Mouse (Mus musculus): Measurements from ENCODE around the gene Ntm.

Gene Ntm

DNA sequence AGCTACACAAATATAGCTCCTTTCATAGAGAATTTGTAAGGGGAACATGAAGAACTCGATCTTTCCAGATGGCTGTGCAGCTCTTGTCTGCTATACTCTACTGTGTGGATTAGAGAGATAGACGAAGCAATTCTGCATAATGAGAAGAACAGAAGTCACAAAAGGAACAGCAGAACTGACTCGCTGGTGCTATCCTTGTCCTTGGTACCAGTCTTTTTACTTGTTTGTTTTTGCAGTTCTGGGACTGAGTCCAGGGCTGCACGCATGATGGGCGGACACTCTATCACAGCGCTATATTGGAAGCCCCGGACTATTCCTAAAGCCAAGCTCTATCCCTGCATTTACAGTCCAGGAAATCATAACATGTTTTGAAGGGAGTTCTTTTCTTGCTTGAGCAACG is 637.8 kb downstream of the Ntm start:
- peak; percentile 32 to 49 for DNase-seq (ENCODE audit: low spot score in 2 of 2)

DNA sequence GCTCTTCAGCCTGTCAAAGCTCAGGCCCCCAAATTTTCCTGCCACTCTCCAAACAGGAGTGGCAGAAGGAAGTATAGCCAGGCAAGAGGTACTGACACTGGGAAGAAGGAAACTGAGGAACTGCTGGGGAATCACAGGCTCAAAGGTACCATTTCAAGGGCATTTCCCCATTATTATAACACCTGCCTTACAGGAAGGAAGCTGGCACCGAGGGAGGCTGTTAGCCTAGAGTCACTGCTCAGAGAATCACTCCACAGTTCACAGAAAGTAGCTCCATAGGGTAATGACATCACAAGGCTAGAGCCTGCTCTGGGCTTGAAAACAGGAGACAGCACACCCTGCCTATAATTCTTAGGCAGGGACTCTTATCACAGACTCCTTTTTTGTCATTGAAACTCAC is 643.7 kb downstream of the Ntm start:
- no peak for DNase-seq (ENCODE audit: low spot score in 2 of 2)

DNA sequence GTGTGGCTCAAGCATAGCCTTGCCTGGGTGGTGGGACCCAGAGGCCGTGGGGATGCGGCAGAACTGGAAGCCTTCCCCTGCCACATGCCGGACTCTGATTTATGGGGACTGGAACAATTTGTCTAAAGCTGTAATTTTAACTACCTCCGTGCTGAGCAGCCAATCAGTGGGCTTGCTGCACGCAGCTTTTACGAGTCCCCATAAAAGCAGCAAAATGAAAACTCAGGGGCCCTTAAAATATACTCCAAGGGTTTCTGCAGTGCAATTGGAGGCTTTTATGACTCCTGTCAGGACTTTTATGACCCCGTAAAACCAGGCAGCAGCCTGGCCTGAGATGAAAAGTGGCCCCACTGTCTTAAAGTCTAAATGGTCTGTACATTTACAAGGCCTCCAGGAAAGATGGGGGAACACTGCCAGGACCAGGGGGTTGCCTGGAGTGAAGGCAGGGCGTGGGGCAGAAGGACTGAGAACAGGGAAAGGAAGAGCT is 644.2 kb downstream of the Ntm start:
- peak in 1 of 2 experiments; percentile 23 for DNase-seq (ENCODE audit: low spot score in 2 of 2)

GRCm38 (mm10) chr9:29317623-29318022 is 645.3 kb downstream of the Ntm start:
- peak; percentile 30 to 69 for DNase-seq (ENCODE audit: low spot score in 2 of 2)

- peak; percentile 26 to 44 for DNase-seq (ENCODE audit: low spot score in 2 of 2)
Measured at GRCm38 (mm10) chr9:29315842-29316241, 647.1 kb downstream of the Ntm start.

- DNase-seq (ENCODE audit: low spot score in 2 of 2) = no peak
Measured at GRCm38 (mm10) chr9:29306961-29307360, 656.0 kb downstream of the Ntm start.

- no peak for DNase-seq (ENCODE audit: low spot score in 2 of 2)
Measured at GRCm38 (mm10) chr9:29298340-29298739, 664.6 kb downstream of the Ntm start.

DNA sequence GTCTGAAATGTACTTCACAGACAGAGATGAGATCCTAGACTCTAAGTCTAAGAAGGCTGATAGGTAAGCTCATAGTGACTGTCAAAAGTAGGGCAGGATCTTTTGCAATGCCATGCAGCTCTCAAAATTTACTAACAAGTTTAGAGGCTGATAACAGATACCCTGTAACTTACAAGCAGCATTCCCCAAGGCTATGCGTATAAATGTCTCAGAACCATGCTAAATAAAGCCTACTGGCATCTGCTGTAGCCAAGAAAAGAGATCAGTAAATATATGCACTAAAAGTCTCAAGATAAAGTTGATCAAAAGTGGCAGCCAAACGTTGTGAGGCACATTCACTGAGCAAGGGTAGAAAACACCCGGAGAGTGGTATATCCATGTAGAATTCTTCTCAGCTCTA is 666.2 kb downstream of the Ntm start:
- DNase-seq (ENCODE audit: low spot score in 2 of 2) = no peak

DNA sequence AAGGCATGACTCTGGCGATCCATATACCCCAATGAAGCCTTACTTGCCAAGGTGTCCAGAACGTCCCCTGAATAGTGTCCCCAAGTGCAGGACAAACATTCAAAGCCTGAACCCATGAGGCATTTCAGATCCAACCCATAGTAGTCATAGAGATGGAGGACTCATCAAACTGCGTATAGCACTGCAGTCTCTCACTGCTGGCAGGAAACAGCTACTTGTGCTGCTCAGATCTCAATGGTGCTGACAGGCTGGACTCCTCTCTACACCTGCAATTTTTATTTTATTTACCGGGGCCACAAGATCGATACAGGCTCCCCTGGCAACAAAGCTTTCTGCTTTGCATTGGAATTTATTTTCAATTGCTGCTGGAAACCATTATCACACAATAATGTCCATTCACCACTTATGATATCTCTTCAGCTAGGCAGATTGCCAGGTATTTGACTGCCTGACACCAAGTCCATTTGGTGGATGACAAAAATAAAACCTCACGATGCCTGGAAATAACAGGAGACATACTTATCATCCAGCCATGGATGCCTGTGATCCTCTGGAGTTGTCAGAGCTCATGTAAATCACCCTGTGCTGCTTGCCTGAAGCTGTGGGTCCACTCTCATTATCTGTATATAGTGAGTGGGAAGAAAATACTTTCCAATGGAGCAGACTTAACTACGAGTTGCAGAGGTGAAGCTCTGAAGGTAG is 674.8 kb downstream of the Ntm start:
- no peak for DNase-seq (ENCODE audit: low spot score in 2 of 2)

- DNase-seq (ENCODE audit: low spot score in 2 of 2) = no peak
Measured at GRCm38 (mm10) chr9:29285144-29285543, 677.8 kb downstream of the Ntm start.

DNA sequence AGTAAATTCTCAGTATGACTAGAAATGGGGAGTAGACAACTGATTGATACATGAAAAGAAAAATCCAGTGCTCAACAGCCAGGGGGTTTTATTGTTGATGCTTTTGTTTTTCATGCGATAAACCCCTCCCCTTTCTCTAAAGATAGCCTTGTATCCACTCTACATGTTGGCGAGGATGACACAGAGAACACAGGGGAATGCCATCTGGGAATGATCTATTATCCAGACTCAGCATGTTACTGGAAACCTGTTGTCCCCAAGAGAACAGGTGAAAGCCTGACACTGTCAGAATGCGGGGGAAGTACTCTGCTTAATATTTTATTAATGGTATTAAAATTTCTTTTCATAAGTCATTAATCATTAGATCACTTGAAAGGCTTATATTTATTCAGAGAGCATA is 690.1 kb downstream of the Ntm start:
- no peak for DNase-seq (ENCODE audit: low spot score in 2 of 2)

GRCm38 (mm10) chr9:29269988-29270387 is 693.0 kb downstream of the Ntm start:
- no peak for DNase-seq (ENCODE audit: low spot score in 2 of 2)

GRCm38 (mm10) chr9:29269277-29269646 is 693.7 kb downstream of the Ntm start:
- DNase-seq (ENCODE audit: low spot score in 2 of 2) = no peak

DNA sequence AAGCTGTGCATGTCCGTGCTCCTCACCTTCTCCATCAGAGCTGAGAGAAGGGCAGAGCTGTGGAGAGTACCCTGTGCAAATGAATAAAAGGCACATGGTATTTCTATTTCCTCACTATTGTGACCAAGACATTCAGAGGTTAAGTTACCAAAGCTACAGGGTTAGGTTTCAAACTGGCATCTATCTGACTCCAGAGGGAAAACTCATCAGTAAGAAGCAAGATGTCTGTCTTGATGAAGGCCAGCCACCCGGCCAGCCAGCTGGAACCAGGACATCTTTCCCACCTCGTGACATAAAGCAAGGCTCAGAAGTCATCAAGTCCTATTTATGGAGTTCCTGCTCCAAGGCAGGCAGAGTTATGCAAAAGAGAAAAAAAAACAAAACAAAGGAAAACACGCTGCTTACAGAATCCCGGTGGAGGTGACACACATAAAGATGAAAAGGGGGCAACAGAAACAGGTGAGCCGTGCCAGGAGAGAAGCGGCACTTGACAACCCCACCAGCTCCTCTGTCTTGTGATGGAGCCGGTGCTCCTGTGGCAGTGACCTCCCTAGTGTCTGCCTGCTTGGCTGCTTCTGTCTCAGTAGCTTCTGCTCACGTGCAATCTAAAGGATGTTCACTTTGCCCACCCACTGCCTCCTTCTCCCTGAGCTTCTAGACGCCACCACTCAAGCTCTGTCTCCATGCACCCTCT is 694.2 kb downstream of the Ntm start:
- no peak for DNase-seq (ENCODE audit: low spot score in 2 of 2)

DNA sequence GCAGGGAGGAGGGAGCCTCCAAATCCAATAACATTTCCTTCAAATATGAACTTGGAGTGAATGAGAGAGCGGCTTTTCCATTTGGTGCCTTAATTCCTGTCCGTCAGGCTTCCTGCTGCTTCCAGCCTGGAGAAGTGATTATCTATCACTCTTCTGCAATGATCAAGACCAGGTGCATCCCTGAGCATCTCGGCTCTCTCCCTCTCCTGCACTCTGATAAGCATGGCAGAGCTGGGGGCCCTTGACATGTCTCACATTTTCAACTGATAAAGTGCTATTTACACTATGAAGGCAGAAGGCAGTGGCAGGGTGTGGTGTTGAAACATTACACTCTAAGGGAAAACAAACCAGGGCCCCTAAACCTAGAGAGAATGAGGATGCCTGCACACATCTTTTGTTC is 695.3 kb downstream of the Ntm start:
- DNase-seq (ENCODE audit: low spot score in 2 of 2) = no peak

DNA sequence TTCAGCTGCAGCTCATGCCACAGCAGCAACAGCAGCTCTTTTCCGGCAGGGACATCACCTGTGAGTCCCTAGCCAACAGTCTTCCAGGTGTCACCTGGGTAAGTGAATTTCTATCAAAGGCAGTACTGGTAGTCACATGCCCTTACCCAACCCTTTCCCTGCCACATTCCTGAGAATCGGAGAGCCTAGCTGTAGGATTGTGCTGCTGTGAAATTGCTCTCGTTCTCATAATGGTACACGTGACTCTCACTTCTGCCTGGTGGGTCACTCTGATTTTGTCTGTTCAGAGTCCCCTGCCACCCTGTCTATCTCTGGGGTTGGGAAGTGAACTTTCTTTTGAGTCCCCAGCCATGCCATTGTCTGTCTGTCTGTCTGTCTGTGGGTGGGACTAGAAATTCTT is 697.8 kb downstream of the Ntm start:
- DNase-seq (ENCODE audit: low spot score in 2 of 2) = no peak

DNA sequence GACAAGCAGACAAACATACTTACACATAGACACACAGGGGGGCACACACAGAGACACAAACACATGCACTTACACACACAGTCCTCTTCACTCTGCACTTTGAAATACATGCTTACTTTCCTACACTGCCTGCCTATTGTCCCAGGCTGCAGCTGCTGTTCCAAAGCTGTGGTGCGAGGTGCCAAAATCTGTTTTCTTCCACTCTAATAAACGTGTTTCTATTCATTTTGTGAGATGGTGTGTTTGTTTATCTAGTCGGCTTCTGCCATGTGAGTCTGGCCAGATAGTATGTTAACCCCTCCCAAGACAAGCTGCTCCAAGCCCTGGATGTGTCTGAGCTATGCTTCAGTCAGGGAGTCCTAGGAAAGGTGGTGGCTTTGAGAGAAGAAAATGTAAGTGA is 700.1 kb downstream of the Ntm start:
- DNase-seq (ENCODE audit: low spot score in 2 of 2) = no peak

DNA sequence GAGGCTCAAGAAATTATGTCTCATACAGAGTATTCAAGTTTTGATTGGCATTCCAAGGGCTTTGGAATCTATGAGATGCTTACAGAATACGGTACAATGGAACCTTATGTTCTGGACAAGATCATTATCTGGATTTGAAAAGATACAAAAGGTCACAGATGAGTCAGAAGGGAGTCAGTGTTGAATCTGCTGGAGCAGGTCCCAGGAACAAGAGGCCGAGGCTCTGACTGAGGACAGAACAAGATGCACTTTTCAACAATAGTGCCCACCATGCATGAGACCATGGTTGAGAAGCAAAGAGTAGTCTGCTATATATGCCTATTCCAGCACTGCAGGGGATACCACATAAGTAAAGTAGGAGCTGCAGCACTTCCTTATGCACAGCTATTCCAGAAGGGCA is 710.1 kb downstream of the Ntm start:
- no peak for DNase-seq (ENCODE audit: low spot score in 2 of 2)

- DNase-seq (ENCODE audit: low spot score in 2 of 2) = no peak
Measured at GRCm38 (mm10) chr9:29250813-29251212, 712.1 kb downstream of the Ntm start.

DNA sequence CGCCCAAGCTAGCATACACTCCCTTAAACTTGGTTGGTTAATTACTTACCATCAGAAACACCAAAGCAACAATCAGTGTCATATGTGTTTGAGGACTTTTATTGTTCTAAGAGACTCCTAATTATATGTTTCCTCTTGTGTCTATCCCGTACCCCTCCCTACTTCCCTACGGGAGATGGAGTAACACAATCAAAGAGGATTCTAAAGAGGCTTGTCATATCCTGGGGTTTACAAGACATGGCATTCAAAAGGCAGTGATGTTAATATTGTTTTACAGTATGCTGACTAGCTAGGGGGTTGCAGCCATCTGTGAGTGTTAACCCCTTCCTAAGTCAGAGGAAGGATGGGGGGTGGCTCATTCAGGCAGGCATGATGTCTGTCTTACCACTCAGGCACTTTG is 715.1 kb downstream of the Ntm start:
- no peak for DNase-seq (ENCODE audit: low spot score in 2 of 2)

DNA sequence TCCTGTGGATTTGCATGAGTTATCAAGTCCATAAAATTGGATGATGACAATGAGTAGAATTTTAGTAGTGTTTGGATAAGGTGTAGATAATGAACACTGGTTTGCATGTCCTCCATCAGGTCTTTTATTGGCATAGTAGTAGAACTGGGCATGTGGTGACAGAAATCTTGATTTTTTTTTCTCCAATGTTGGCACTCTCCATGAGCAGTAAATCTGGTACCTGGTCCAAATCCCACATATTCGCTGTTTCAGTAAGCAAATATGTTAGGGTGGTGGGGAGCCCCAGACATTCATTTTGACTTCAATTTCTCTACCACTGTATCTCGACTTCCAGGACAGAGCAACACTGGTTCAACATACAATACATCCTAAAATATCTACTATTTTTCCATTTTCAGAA is 718.9 kb downstream of the Ntm start:
- no peak for DNase-seq (ENCODE audit: low spot score in 2 of 2)

GRCm38 (mm10) chr9:29242497-29243422 is 720.2 kb downstream of the Ntm start:
- no peak for DNase-seq (ENCODE audit: low spot score in 2 of 2)

All from right cerebral cortex, postnatal 10 days (tissue).